Mouse (Mus musculus) liver, embryonic 14.5 days (tissue): ENCODE data around the gene Kcnj8.

ENCODE experiments used
- CTCF ChIP-seq: IDR thresholded peaks from 2 replicates; pipeline ENCODE4 v1.5.1; 2016; ENCODE audit warnings: antibody characterized with exemption, low read depth, control low read depth
- EP300 ChIP-seq: IDR thresholded peaks from 2 replicates; pipeline ENCODE4 v1.6.1; 2016; ENCODE audit warnings: antibody characterized with exemption, low read depth

DNA sequence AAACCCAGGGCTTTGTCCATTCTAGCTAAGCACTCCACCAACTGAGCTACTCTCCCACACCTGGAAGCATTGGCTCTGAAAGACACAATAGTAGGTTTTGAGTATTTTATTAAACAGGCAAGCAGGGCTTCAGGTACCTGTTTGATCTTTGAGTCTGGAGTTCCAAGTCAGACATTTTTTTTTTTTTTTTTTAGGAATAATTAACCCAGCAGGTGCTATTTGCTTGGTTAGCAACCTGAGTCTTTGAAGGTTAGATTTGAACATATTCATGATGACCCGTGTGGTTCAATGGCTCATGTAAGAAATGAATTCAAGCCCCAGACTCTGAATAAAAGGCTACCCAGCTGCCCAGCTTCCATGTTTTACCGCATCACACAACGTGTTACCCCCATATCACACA is 6.7 kb downstream of the Kcnj8 start:
- TF ChIP-seq CTCF (no peak), EP300 (no peak)
